Mouse (Mus musculus) hindbrain, embryonic 16.5 days (tissue): ENCODE measurements around the gene Fyb2. TPM values are rescaled to one million over a fixed set of nuclear protein-coding genes. Genes with fewer than 3 reads are reported as not detected.

Source experiments
- ATAC-seq: fragments of 200-750 bp; cut with Nextera tagmentation; 2 replicates; pipeline ENCODE4 v1.8.0; 2017; ENCODE audit warnings: moderate TSS enrichment, moderate library complexity
- H3K27ac ChIP-seq: fragments of 300-500 bp; sonication (generic); 2 replicates; pipeline ENCODE4 v1.5.1; 2014; ENCODE audit warnings: low read depth, mild to moderate bottlenecking, control low read depth, low read length, moderate library complexity
- H3K27me3 ChIP-seq: fragments of 300-500 bp; sonication (generic); replicated peaks from 2 replicates; pipeline ENCODE4 v1.6.1; 2014; ENCODE audit warnings: low read length; ENCODE audit not compliant: control insufficient read depth, insufficient read depth
- H3K36me3 ChIP-seq: fragments of 300-500 bp; sonication (generic); 2 replicates; pipeline ENCODE4 v1.6.1; 2014; ENCODE audit warnings: mild to moderate bottlenecking, low read length, moderate library complexity, mixed read lengths; ENCODE audit not compliant: control insufficient read depth, insufficient read depth
- H3K4me1 ChIP-seq: fragments of 300-500 bp; sonication (generic); 2 replicates; pipeline ENCODE4 v1.6.1; 2014; ENCODE audit warnings: low read depth, low read length; ENCODE audit not compliant: control insufficient read depth, insufficient read depth
- H3K4me2 ChIP-seq: fragments of 300-500 bp; sonication (generic); 2 replicates; pipeline ENCODE4 v1.6.1; 2014; ENCODE audit warnings: mild to moderate bottlenecking, low read length, control low read depth, moderate library complexity
- H3K4me3 ChIP-seq: fragments of 300-500 bp; sonication (generic); 2 replicates; pipeline ENCODE4 v1.5.1; 2014; ENCODE audit warnings: mild to moderate bottlenecking, low read length, control low read depth, moderate library complexity
- H3K9ac ChIP-seq: fragments of 300-500 bp; sonication (generic); 2 replicates; pipeline ENCODE4 v1.6.1; 2014; ENCODE audit warnings: low read depth, mild to moderate bottlenecking, control low read depth, low read length, moderate library complexity
- H3K9me3 ChIP-seq: fragments of 300-500 bp; sonication (generic); 2 replicates; pipeline ENCODE4 v1.6.1; 2014; ENCODE audit warnings: mild to moderate bottlenecking, low read length, moderate library complexity; ENCODE audit not compliant: control insufficient read depth
- WGBS: fragments of 180-500 bp; shearing (Covaris S2); extraction: QIAGEN DNeasy Blood & Tissue Kit; methylation state at CpG from one replicate; pipeline ENCODE4 v1.1.7; 2014; 5-methylcytosine and 5-hydroxymethylcytosine counted together
- polyA plus RNA-seq: library from polyadenylated mRNA; unstranded; fragments of >200 nt; fragmentation: Nextera tagmentation; extraction: Ambion mirVana; gene quantifications from 2 replicates; pipeline ENCODE4 v1.2.1, GENCODE M21; 2015

The Fyb2 gene
- polyA plus RNA-seq, 1 experiment from 2014 or later = 0.11 TPM

DNA sequence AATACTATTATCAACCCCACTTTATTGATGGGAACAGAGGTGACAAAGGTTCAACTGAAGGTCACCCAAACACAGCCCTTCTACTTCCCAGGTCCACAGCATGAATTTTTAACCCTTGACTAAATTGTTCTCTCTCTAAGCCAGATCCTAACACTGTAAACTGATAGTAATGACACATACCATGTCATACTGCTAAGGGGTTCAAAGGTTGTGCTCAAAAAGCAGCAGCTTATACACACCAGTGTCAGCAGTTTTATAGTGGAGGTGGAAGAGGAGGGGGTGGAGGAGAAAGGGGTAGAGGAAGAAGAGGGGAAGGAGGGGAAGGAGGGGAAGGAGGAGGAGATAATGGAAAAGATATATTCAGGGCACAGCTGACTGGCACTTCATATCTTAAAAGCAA lies 20.4 kb downstream of the Fyb2 start:
- no peaks in the 10 kb centered on the region; the same call in 1 of the 2 replicates for H3K4me1 ChIP-seq

DNA sequence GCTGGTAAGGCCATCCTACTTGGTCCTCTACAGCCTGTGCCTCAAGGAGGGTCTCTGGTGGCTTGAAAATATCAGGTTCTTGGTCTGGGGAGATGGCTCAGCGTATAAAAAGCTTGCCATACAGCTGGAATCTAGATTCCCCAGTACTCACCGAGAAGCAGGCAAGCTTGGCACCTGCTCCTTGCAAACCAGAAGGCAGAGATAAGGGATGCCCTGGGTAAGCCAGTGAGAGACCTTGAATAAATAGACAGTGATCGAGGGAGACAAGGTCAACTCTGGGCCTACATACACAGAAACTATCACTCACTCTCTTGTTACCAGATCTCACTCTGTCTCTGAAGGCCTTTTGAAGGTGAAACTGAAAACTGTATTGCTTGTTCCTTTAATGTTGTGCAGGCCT lies 21.7 kb downstream of the Fyb2 start:
- no peak for ATAC-seq
- Histone ChIP-seq H3K4me1 (no peaks in the 10 kb centered on the region; the same call in 1 of the 2 replicates), H3K4me3 (no peak overlapping the region), H3K4me2 (no peak overlapping the region), H3K9me3 (no peaks in the 10 kb centered on the region), H3K36me3 (no peaks in the 10 kb centered on the region), H3K27me3 (no peaks in the 10 kb centered on the region), H3K27ac (no peak overlapping the region), H3K9ac (no peak overlapping the region)
- 89% methylated on average over 3 of the region's 3 CpGs for whole genome bisulfite sequencing

More for the DNA sequence above, 20.4 kb downstream of the Fyb2 start:
- ATAC-seq = no peak
- Histone ChIP-seq H3K27ac (no peak overlapping the region), H3K27me3 (no peaks in the 10 kb centered on the region), H3K4me2 (no peak overlapping the region), H3K36me3 (no peaks in the 10 kb centered on the region), H3K9ac (no peak overlapping the region), H3K9me3 (no peaks in the 10 kb centered on the region), H3K4me3 (no peak overlapping the region)

DNA sequence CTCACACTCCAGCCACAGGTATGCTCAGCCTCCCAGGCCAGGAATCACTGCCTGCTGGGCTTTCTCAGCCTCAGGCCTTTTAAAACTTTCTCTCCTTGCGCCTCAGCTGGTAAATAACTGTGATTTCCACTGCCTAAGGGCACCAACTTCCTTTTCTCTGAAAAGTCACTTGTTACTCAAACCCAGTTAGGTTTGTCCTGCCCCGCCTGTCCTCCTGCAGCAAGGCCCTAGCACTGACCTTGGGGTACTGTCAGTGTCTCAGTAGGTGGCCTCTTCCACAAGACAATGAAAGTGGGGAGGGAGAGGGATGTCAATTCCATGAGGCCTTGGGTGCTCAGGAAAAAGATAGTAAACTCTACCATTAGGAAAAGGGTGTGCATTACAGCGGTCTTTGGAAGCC lies 22.2 kb downstream of the Fyb2 start:
- Histone ChIP-seq H3K27me3 (no peaks in the 10 kb centered on the region), H3K4me1 (no peaks in the 10 kb centered on the region; the same call in 1 of the 2 replicates), H3K4me3 (no peak overlapping the region), H3K9ac (no peak overlapping the region), H3K27ac (no peak overlapping the region), H3K4me2 (no peak overlapping the region), H3K9me3 (no peaks in the 10 kb centered on the region), H3K36me3 (no peaks in the 10 kb centered on the region)
- WGBS = 81% methylated on average over 3 of the region's 3 CpGs
- no peak for ATAC-seq

DNA sequence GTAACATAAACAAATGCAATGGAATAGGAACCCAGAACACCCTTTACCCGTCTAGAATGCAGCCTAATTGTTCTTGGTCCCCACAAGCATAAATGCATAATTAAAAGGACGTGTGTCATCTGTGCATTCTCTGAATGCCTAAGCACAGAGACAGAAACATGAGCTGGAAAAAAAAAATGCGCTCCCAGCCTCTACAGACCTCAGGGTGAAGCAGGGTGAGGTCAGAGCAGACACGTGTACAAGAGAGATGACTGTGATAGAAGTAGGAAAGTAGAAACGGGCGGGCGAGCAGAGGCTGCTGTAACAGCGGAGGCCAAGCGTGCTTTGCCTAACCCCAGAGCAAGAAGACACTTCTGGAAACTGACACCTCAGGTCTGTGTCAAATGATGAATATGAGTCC lies 22.8 kb downstream of the Fyb2 start:
- no peaks in the 10 kb centered on the region for H3K9me3 ChIP-seq
- H3K4me2 ChIP-seq = no peak overlapping the region
- H3K27ac ChIP-seq = no peak overlapping the region
- H3K4me1 ChIP-seq = no peaks in the 10 kb centered on the region; the same call in 1 of the 2 replicates
- H3K36me3 ChIP-seq = no peaks in the 10 kb centered on the region
- no peak for ATAC-seq
- H3K27me3 ChIP-seq = no peaks in the 10 kb centered on the region
- WGBS = 58% methylated on average over 9 of the region's 9 CpGs
- no peak overlapping the region for H3K9ac ChIP-seq
- no peak overlapping the region for H3K4me3 ChIP-seq

DNA sequence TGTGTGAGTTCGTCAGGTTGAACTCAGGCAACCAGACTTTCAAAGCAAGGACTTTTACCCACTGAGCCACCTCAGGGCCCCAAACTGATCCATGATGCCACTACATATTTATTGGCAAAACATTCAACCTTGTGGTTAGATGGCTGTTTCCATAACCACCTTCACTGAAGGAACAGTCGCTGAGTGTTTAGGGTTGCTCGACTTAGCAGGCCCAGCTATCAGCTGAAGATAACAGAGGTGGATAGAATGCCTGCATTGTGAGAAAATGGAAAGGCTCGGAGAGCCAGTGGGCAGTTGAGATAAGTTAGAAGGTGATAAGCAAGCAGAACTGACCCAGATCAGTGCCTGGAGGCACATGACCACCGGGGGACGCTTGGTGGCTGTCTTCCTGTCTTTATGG lies 26.3 kb downstream of the Fyb2 start:
- no peak for ATAC-seq
- Histone ChIP-seq H3K4me1 (no peaks in the 10 kb centered on the region; the same call in 1 of the 2 replicates), H3K4me2 (no peak overlapping the region), H3K9me3 (no peaks in the 10 kb centered on the region), H3K27me3 (no peaks in the 10 kb centered on the region), H3K27ac (no peak overlapping the region), H3K36me3 (no peaks in the 10 kb centered on the region), H3K9ac (no peak overlapping the region), H3K4me3 (no peak overlapping the region)
- WGBS = 89% methylated on average over 6 of the region's 6 CpGs

DNA sequence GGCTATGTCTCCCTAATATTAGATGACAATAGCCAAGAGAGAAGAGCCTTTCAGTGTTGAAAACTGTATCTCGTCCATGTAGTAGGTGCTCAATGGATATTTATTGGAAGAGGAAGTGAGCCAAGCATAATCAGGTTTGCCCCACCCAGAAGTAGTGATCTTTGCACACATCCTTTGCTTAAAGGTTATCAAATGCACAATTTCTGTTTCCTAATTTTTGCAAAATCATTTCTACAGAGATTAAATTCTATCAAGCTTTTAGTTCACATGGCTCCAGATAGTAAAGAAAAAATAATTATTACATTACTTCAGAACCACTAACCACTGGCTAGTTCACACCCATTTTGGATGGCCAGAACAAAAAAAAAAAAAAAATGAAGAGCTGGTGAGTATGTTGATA lies 28.6 kb downstream of the Fyb2 start:
- Histone ChIP-seq H3K27me3 (no peaks in the 10 kb centered on the region), H3K9ac (no peak overlapping the region), H3K4me3 (no peak overlapping the region), H3K9me3 (no peaks in the 10 kb centered on the region), H3K4me1 (no peaks in the 10 kb centered on the region), H3K4me2 (no peak overlapping the region), H3K36me3 (no peaks in the 10 kb centered on the region), H3K27ac (no peak overlapping the region)
- ATAC-seq = no peak
- WGBS = 82% methylated on average over 1 of the region's 1 CpGs

DNA sequence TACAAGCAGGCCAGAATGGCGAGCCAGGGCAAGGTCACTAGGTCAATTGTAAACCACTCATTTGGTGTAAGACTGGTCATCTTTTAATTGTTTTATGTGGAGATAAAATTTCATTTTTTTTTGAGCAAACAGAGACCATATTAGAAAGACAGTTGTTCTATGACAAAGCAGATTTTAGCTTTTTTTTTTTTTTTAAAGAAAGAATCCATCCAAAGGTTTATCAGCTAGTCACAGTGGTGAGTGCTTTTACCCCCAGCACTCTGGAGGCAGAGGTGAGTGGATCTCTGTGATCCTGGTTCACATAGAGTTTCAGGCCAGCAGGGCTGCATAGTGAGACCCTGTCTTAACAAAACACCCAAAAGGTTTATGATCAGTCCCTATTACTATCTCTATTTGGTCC lies 31.2 kb downstream of the Fyb2 start:
- Histone ChIP-seq H3K9me3 (no peaks in the 10 kb centered on the region), H3K9ac (no peak overlapping the region), H3K27ac (no peak overlapping the region), H3K36me3 (no peaks in the 10 kb centered on the region), H3K4me3 (no peak overlapping the region), H3K4me2 (no peak overlapping the region), H3K27me3 (no peaks in the 10 kb centered on the region), H3K4me1 (no peaks in the 10 kb centered on the region)
- WGBS = 79% methylated on average over 1 of the region's 1 CpGs
- no peak for ATAC-seq

DNA sequence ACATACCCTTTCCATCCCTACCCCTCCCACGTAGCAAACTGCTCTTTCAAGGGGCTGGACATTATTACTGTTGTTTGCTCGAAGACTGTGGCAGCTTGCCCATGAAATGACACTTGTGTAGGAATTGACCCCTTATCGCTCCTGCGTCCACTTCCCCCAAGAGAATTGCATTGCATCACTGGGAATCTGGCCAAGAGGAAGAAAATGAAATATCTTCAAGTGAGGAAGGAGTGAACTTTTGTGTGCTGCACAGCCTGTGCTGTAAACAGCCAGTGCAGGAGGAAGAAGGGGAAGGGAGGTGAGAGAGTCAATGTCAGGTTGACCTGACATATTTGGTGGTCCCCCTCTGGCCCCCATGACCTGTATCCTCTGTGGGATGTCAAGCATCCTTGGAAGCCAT lies 35.6 kb downstream of the Fyb2 start:
- ATAC-seq = no peak
- Histone ChIP-seq H3K4me3 (no peak overlapping the region), H3K36me3 (no peaks in the 10 kb centered on the region), H3K9me3 (no peaks in the 10 kb centered on the region), H3K4me1 (no peaks in the 10 kb centered on the region), H3K9ac (no peak overlapping the region), H3K27ac (no peak overlapping the region), H3K27me3 (no peaks in the 10 kb centered on the region), H3K4me2 (no peak overlapping the region)
- 51% methylated on average over 4 of the region's 4 CpGs for WGBS

DNA sequence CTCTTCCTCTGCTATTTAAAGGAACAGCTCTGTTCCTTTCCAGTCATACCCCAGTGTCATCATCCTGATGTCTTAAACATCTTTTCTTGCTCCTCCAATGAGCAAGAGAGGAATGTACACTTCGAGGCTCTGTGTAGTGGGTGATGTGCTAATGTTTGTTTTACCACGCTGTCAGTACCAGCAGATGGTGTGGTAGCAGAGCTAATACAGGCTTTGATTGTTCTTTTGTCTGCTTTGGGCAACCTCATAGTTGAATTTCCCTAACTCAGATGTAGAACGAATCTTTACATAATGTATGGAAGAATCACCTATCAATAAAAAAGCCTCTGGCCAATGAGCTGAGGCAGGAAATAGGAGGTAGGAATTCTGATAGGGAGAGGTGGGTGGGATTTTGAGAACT lies 36.0 kb downstream of the Fyb2 start:
- Histone ChIP-seq H3K4me1 (no peaks in the 10 kb centered on the region), H3K36me3 (no peaks in the 10 kb centered on the region), H3K27ac (no peak overlapping the region), H3K9ac (no peak overlapping the region), H3K9me3 (no peaks in the 10 kb centered on the region), H3K4me2 (no peak overlapping the region), H3K4me3 (no peak overlapping the region), H3K27me3 (no peaks in the 10 kb centered on the region)
- ATAC-seq = no peak
- WGBS = 61% methylated on average over 3 of the region's 3 CpGs

DNA sequence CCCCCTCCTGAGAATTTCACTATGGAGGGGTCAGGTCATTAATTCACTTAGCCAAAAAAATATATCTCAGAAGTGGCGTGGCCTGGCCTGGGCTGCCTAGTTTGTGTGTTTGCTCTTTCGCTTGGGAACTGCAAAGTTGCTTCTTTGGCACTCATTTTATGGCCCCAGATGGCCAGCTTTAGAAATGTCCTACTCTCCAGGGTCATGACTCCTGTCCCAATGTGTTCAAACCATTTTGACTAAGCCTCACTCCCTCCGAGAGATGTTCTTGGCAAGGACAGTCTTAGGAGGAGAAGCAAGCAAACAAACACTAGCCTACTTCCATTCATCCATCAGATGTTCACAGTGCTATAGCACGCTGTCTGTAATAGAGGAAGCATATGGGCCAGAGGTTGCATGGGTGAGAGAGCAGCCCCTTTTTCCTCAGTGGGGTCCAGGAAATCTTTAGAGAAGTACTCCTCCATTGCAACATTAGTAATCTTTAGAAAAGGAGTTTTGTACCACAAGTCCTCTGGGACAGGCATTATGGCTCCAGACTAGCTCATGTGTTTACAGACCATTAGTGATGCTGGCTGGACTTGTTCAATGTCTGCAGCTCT lies 38.1 kb downstream of the Fyb2 start:
- ATAC-seq = no peak
- Histone ChIP-seq H3K36me3 (no peaks in the 10 kb centered on the region), H3K4me1 (no peaks in the 10 kb centered on the region), H3K9ac (no peak overlapping the region), H3K9me3 (no peaks in the 10 kb centered on the region), H3K27me3 (no peaks in the 10 kb centered on the region), H3K4me3 (no peak overlapping the region), H3K27ac (no peak overlapping the region), H3K4me2 (no peak overlapping the region)
- WGBS = 87% methylated on average over 4 of the region's 4 CpGs
